Mouse (Mus musculus): ENCODE data around the gene Tent4a.
A peak's percentile ranks its signal among the peaks of the same experiment; 100 is the strongest.

Tent4a gene

GRCm38 (mm10) chr13:69523444-69524157, 10.8 kb downstream of the Tent4a start:
- DNase-seq (ENCODE audit: low read depth, low spot score) = peak; percentile 50

- no peak for DNase-seq (ENCODE audit: low read depth, low spot score)
Observed at GRCm38 (mm10) chr13:69522161-69522791, 12.1 kb downstream of the Tent4a start.

GRCm38 (mm10) chr13:69519137-69519536, 15.3 kb downstream of the Tent4a start:
- no peak for DNase-seq (ENCODE audit: low read depth, low spot score)

- DNase-seq (ENCODE audit: low read depth, low spot score) = no peak
Observed at GRCm38 (mm10) chr13:69517445-69517844, 17.0 kb downstream of the Tent4a start.

GRCm38 (mm10) chr13:69515091-69515490, 19.3 kb downstream of the Tent4a start:
- no peak for DNase-seq (ENCODE audit: low read depth, low spot score)

GRCm38 (mm10) chr13:69509391-69510244, 24.8 kb downstream of the Tent4a start:
- peak; percentile 52 for DNase-seq (ENCODE audit: low read depth, low spot score)

- no peak for DNase-seq (ENCODE audit: low read depth, low spot score)
Observed at GRCm38 (mm10) chr13:69507666-69508065, 26.8 kb downstream of the Tent4a start.

- DNase-seq (ENCODE audit: low read depth, low spot score) = no peak
Observed at GRCm38 (mm10) chr13:69506341-69507086, 27.9 kb downstream of the Tent4a start.

GRCm38 (mm10) chr13:69502863-69503262, 31.6 kb downstream of the Tent4a start:
- DNase-seq (ENCODE audit: low read depth, low spot score) = no peak

- DNase-seq (ENCODE audit: low read depth, low spot score) = no peak
Observed at GRCm38 (mm10) chr13:69502157-69502750, 32.2 kb downstream of the Tent4a start.

- DNase-seq (ENCODE audit: low read depth, low spot score) = no peak
Observed at GRCm38 (mm10) chr13:69498276-69498675, 36.1 kb downstream of the Tent4a start.

GRCm38 (mm10) chr13:69492876-69493463, 41.4 kb downstream of the Tent4a start:
- peak; percentile 83 for DNase-seq (ENCODE audit: low read depth, low spot score)

GRCm38 (mm10) chr13:69489777-69490176, 44.6 kb downstream of the Tent4a start:
- no peak for DNase-seq (ENCODE audit: low read depth, low spot score)

GRCm38 (mm10) chr13:69488565-69489255, 45.7 kb downstream of the Tent4a start:
- DNase-seq (ENCODE audit: low read depth, low spot score) = no peak

- no peak for DNase-seq (ENCODE audit: low read depth, low spot score)
Observed at GRCm38 (mm10) chr13:69487611-69488275, 46.7 kb downstream of the Tent4a start.

GRCm38 (mm10) chr13:69487108-69487507, 47.3 kb downstream of the Tent4a start:
- DNase-seq (ENCODE audit: low read depth, low spot score) = no peak

- no peak for DNase-seq (ENCODE audit: low read depth, low spot score)
Observed at GRCm38 (mm10) chr13:69485833-69486232, 48.6 kb downstream of the Tent4a start.

GRCm38 (mm10) chr13:69485326-69485725, 49.1 kb downstream of the Tent4a start:
- DNase-seq (ENCODE audit: low read depth, low spot score) = peak; percentile 31

- no peak for DNase-seq (ENCODE audit: low read depth, low spot score)
Observed at GRCm38 (mm10) chr13:69482751-69483150, 51.7 kb downstream of the Tent4a start.
